Mouse (Mus musculus) thymus, adult 2 months (tissue): ENCODE measurements around the gene B230217C12Rik.

Source experiments
- CTCF ChIP-seq: fragments of 200-500 bp; IDR thresholded peaks from 2 replicates; pipeline ENCODE4 v1.5.1; 2012; ENCODE audit warnings: mild to moderate bottlenecking, control low read depth, low read length, moderate library complexity, borderline replicate concordance; ENCODE audit not compliant: control insufficient read depth, poor library complexity, insufficient read depth; ENCODE audit errors: extremely low read depth
- POLR2A ChIP-seq: fragments of 200-500 bp; IDR thresholded peaks from 2 replicates; pipeline ENCODE4 v1.6.1; 2012; ENCODE audit warnings: mild to moderate bottlenecking, low read length, control low read depth, moderate library complexity; ENCODE audit not compliant: control insufficient read depth, poor library complexity, insufficient read depth; ENCODE audit errors: extremely low read depth

DNA sequence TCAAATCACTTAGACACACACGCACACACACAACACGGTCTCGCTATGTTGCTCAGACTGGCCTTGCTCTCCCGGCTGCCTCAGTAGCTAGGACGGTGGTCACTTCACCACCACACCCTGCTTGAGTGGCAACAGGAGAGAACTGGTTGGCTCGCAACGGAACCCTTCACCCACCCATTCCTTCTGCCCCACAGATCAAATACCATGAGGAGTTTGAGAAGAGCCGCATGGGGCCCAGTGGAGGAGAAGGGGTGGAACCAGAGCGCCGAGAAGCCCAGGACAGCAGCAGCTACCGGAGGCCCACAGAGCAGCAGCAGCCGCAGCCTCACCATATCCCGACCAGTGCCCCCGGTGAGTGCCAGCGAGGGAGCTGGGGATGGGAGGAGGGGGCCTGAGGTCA, 7.2 kb upstream of the B230217C12Rik start:
- no peak for TF ChIP-seq CTCF
- no peak for TF ChIP-seq POLR2A
